Mouse (Mus musculus) liver, embryonic 16.5 days (tissue): Measurements from ENCODE around the gene Elfn1. TPM values are rescaled to one million over a fixed set of nuclear protein-coding genes. Genes with fewer than 3 reads are reported as not detected.

Source experiments
- ATAC-seq: fragments of 200-750 bp; cut with Nextera tagmentation; 2 replicates; pipeline ENCODE4 v1.8.0; 2017; ENCODE audit warnings: low read depth, mild to moderate bottlenecking, moderate number of reproducible peaks, moderate library complexity
- H3K27ac ChIP-seq: fragments of 300-500 bp; sonication (generic); 2 replicates; pipeline ENCODE4 v1.5.1; 2014; ENCODE audit warnings: mild to moderate bottlenecking, low read length
- H3K27me3 ChIP-seq: fragments of 300-500 bp; sonication (generic); 2 replicates; pipeline ENCODE4 v1.6.1; 2014; ENCODE audit warnings: low read depth, low read length, mixed read lengths; ENCODE audit not compliant: control insufficient read depth, insufficient read depth
- H3K36me3 ChIP-seq: fragments of 300-500 bp; sonication (generic); 2 replicates; pipeline ENCODE4 v1.6.1; 2014; ENCODE audit warnings: mild to moderate bottlenecking; ENCODE audit not compliant: control insufficient read depth, insufficient read depth
- H3K4me1 ChIP-seq: fragments of 300-500 bp; sonication (generic); 2 replicates; pipeline ENCODE4 v1.6.1; 2014; ENCODE audit warnings: low read depth, low read length, mixed read lengths; ENCODE audit not compliant: control insufficient read depth
- H3K4me2 ChIP-seq: fragments of 300-500 bp; sonication (generic); 2 replicates; pipeline ENCODE4 v1.6.1; 2014; ENCODE audit warnings: low read depth, low read length, mixed read lengths
- H3K4me3 ChIP-seq: fragments of 300-500 bp; sonication (generic); 2 replicates; pipeline ENCODE4 v1.5.1; 2014; ENCODE audit warnings: low read depth, mild to moderate bottlenecking, low read length
- H3K9ac ChIP-seq: fragments of 300-500 bp; sonication (generic); 2 replicates; pipeline ENCODE4 v1.6.1; 2014; ENCODE audit warnings: low read depth, low read length
- H3K9me3 ChIP-seq: fragments of 300-500 bp; sonication (generic); replicated peaks from 2 replicates; pipeline ENCODE4 v1.6.1; 2016; ENCODE audit warnings: low read length; ENCODE audit not compliant: control insufficient read depth
- WGBS: fragments of 180-500 bp; shearing (Covaris S2); extraction: QIAGEN DNeasy Blood & Tissue Kit; methylation state at CpG from one replicate; pipeline ENCODE4 v1.1.7; 2014; ENCODE audit not compliant: insufficient replicate concordance; 5-methylcytosine and 5-hydroxymethylcytosine counted together
- polyA plus RNA-seq: library from polyadenylated mRNA; unstranded; fragments of >200 nt; fragmentation: Nextera tagmentation; extraction: Ambion mirVana; gene quantifications from 2 replicates; pipeline ENCODE4 v1.2.1, GENCODE M21; 2015

Gene Elfn1
- polyA plus RNA-seq = 0.04 TPM in 1 of 2 replicates, not detected in the other

DNA sequence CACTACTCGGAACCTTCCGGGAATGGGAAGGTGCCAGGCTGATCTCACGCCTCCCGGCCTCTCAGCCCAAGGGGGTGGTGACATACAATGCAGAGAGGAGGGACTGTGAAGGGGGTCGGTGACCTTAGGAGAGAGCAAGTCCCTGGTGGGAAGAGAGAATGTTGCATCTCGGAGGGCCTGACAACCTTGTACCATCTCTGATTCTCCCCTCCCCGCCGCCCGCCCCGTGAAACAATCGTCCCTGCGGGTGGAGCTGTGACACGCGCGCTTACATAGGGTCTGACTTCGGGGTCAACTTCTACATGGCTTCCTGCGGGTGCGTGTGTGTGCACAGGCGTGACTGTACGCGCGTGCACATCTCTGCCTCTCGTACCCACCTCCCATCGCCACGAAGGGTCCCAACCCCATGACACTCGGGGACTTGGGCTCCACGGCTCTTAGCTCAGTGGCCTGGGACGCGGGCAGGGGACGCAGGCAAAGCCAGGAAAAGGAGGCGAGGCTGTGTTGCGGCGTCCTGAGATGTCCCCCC lies at the start of gene Elfn1:
Gene Elfn1 (plus strand): TSS at position 230 of the 529 bp plus-strand sequence.
- H3K9ac ChIP-seq = 0 out of 2 replicates have a peak within 1 kb of the TSS, but pooled peaks have one; percentile 3
- no peaks in the 10 kb centered on the region for H3K9me3 ChIP-seq
- H3K4me2 ChIP-seq = peak within 1 kb of the TSS; percentile 62
- no peak for ATAC-seq
- H3K4me3 ChIP-seq = peak within 1 kb of the TSS; percentile 54
- WGBS = 2% methylated on average over 33 of the region's 33 CpGs
- H3K27me3 ChIP-seq = peaks cover 77% of the 10 kb centered on the region
- no peaks in the 10 kb centered on the region for H3K36me3 ChIP-seq
- H3K4me1 ChIP-seq = peaks cover 3% of the 10 kb centered on the region
- H3K27ac ChIP-seq = no peak within 1 kb of the TSS

DNA sequence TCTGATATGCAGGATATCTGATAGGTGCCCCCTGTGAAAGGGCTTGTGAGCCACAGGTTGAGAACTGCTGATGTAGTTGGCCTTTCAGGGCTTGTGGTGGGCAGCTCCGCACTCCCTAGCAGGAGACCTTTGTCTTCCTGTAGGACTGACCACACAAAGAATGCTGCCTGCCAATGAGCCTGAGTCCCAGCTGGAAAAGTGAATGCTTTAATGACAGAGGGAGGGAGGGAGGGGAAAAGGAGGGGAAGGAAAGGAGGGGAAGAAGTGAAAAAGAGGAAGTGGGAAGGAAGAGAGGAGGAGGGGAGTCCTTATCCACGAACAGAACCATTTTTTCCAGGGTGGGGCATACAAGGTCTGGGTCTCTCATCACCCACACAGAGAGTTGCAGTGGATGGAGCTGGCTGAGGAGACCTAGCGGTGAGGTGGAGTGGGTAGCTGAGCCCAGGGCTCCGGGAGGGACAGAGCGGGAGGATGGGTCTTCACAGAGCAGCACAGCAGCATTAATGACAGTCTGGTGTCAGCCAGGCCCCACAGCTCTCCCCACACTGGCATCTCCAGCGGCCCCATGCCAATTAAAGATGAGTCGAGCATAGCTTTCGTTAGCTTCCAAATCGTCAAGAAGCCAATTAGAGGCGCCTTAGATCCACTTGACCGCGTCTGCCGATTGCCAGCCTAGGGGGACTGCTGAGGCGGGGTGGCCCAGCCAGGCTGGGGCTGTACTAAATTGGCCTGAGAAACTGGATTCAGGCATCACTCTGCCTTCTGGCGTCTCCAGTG lies 47.2 kb upstream of the Elfn1 start:
- Histone ChIP-seq H3K4me1 (no peaks in the 10 kb centered on the region), H3K9me3 (no peaks in the 10 kb centered on the region), H3K4me2 (no peak overlapping the region), H3K36me3 (no peaks in the 10 kb centered on the region), H3K9ac (no peak overlapping the region), H3K27me3 (no peaks in the 10 kb centered on the region), H3K4me3 (no peak overlapping the region), H3K27ac (no peak overlapping the region)
- 48% methylated on average over 15 of the region's 15 CpGs for whole genome bisulfite sequencing
- no peak for ATAC-seq

DNA sequence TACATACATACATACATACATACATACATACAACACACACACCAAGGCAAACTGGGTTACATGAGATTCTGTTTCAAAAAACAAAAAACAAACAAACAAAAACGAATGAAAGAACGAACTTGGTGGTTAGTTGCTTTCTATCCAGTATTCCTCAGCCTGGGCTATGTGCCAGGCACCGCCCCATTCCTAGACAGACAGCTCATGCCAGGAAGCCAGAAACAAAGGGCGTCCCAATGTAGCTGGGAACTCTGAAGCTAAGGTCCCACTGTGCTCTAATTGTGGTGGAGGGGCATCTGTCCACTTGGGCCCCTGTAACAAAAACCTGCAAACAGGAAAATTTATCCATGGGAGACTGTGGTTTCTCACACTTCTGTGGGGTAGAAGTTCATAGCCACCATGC lies 45.0 kb upstream of the Elfn1 start:
- Histone ChIP-seq H3K36me3 (no peaks in the 10 kb centered on the region), H3K27me3 (no peaks in the 10 kb centered on the region), H3K4me2 (no peak overlapping the region), H3K9ac (no peak overlapping the region), H3K4me1 (no peaks in the 10 kb centered on the region), H3K27ac (no peak overlapping the region), H3K9me3 (no peaks in the 10 kb centered on the region), H3K4me3 (no peak overlapping the region)
- no peak for ATAC-seq
- WGBS = 38% methylated on average over 4 of the region's 4 CpGs

DNA sequence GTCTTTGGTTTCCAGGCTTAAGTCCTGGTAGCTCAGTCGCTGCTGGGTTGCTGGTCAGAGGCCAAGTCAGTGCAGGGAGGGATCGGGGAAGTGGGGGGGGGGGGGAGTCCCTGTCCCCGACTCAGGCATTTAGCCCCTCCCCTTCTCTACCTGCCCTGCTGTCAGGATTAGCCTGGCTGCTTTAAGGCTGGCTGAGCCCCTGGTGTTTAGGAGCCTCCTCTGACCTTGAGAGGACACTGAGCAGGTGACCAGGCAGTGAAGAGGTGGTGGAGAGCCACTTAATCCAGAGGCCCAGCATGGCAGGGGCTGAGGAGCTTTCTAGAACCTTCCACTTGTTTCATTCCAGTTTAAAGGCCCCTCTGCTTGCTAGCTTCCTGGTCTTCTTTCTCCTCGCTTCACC lies 36.9 kb upstream of the Elfn1 start:
- Histone ChIP-seq H3K4me1 (no peaks in the 10 kb centered on the region), H3K36me3 (no peaks in the 10 kb centered on the region), H3K27me3 (no peaks in the 10 kb centered on the region), H3K4me3 (no peak overlapping the region), H3K4me2 (no peak overlapping the region), H3K9ac (no peak overlapping the region), H3K27ac (no peak overlapping the region), H3K9me3 (no peaks in the 10 kb centered on the region)
- 7% methylated on average over 3 of the region's 4 CpGs for WGBS
- no peak for ATAC-seq

DNA sequence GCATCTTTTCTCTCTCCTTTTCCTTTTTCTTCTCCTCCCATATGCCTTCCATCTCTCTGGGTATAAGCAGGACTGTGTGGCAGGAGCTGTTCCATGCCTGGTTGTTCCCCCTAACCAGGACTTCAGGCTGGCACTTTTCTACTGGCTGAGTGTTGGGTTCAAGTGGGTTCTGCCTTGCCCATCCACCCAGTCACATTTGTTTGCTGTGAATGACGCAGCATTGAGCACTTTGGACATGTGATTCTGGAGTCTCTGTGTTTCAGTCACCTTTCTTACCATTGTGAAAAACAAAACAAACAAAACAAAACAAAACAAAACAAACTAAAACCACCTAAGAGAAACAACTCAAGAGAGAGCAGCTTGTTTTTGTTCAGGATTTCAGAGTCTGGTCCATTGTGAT lies 36.2 kb upstream of the Elfn1 start:
- Histone ChIP-seq H3K4me3 (no peak overlapping the region), H3K36me3 (no peaks in the 10 kb centered on the region), H3K27me3 (no peaks in the 10 kb centered on the region), H3K9ac (no peak overlapping the region), H3K9me3 (no peaks in the 10 kb centered on the region), H3K4me1 (no peaks in the 10 kb centered on the region), H3K4me2 (no peak overlapping the region), H3K27ac (no peak overlapping the region)
- no peak for ATAC-seq
- 47% methylated on average over 1 of the region's 1 CpGs for WGBS

DNA sequence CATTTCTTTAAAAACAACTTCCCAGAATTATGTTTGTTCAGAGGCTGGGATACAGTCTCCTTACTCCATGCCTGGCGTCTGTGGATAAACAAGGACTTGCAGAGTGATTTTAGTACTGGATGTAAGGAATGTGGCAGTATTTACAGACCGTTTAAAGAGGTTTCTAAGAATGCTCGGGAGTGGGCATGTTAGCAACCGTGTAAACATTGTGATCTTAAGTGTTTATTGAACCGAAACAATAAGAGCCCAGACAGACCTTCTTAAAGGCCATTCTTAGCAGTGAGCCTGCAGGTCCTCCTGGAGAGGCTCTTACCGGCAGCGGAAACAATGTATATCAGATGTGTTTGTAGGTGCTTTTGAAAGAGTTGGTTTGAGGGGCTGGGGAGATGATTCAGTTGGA lies 30.2 kb upstream of the Elfn1 start:
- no peak for ATAC-seq
- no peak overlapping the region for H3K9ac ChIP-seq

DNA sequence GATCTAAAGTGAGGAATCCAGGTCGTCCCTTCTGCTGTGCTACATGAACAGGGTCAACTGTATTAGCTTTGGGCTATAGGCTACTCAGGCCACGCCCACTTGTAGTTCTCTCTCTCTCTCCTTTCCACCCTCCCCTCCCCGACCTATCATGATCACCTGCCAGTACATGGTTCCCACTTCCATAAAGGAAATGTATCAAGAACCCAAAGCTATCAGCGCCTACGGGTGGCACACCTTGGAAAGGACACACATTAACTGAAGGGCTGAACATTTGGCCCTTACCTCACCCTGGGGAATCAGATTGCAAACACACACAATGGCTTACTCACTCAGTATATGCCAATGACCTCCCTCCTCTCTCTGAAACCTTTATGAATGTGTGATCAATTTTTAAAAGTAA lies 28.0 kb upstream of the Elfn1 start:
- no peaks in the 10 kb centered on the region for H3K36me3 ChIP-seq
- H3K27ac ChIP-seq = no peak overlapping the region
- ATAC-seq = no peak
- H3K4me3 ChIP-seq = no peak overlapping the region
- H3K4me2 ChIP-seq = no peak overlapping the region
- H3K9ac ChIP-seq = no peak overlapping the region
- no peaks in the 10 kb centered on the region for H3K27me3 ChIP-seq
- H3K4me1 ChIP-seq = no peaks in the 10 kb centered on the region
- H3K9me3 ChIP-seq = no peaks in the 10 kb centered on the region
- 52% methylated on average over 5 of the region's 5 CpGs for WGBS

More for the DNA sequence above, 30.2 kb upstream of the Elfn1 start:
- no peaks in the 10 kb centered on the region for H3K9me3 ChIP-seq
- H3K36me3 ChIP-seq = no peaks in the 10 kb centered on the region
- no peak overlapping the region for H3K27ac ChIP-seq
- H3K4me3 ChIP-seq = no peak overlapping the region
- 35% methylated on average over 7 of the region's 7 CpGs for WGBS
- no peaks in the 10 kb centered on the region for H3K4me1 ChIP-seq
- no peak overlapping the region for H3K4me2 ChIP-seq
- no peaks in the 10 kb centered on the region for H3K27me3 ChIP-seq

DNA sequence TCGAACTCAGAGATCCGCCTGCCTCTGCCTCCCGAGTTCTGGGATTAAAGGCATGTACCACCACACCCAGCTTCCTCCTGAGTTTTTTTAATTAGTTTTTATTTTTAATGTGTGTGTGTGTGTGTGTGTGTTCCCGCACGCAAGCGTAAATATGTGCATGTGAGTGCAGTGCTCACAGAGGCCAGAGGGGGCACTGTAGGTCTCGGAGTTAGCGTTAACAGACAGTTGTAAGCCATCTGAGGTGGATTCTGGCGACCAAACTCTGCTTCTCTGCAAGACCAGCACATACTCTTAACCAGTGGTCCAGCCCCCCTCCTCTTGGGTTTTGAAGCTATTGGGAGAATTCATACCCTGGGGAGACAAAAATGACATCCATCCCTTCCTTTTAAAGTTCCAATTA lies 26.6 kb upstream of the Elfn1 start:
- H3K27me3 ChIP-seq = no peaks in the 10 kb centered on the region
- H3K4me1 ChIP-seq = no peaks in the 10 kb centered on the region
- no peak overlapping the region for H3K9ac ChIP-seq
- no peak for ATAC-seq
- no peak overlapping the region for H3K4me2 ChIP-seq
- H3K27ac ChIP-seq = no peak overlapping the region
- H3K9me3 ChIP-seq = no peaks in the 10 kb centered on the region
- no peaks in the 10 kb centered on the region for H3K36me3 ChIP-seq
- no peak overlapping the region for H3K4me3 ChIP-seq
- 72% methylated on average over 9 of the region's 9 CpGs for WGBS

DNA sequence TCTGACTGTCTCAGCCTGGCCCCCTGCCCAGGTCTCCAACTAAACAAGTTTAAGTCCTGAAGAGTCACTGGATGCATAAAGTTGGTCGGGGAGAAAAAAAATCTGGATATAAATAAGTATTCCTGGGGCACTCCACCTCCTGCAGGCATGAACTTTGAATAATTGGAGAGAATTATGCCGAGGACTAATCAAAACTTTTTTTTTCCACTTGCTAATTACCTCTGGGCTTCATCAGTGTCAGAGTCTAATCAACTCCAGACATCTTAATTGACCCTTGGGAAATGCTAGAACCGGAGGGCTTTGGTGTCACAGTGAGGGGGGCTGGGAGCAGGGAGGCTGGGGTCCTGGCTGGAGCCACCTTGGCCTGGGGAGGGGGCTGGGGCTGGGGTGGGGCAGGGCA lies 19.1 kb upstream of the Elfn1 start:
- Histone ChIP-seq H3K36me3 (no peaks in the 10 kb centered on the region), H3K27ac (no peak overlapping the region), H3K9ac (no peak overlapping the region), H3K4me3 (no peak overlapping the region), H3K4me1 (no peaks in the 10 kb centered on the region), H3K9me3 (no peaks in the 10 kb centered on the region), H3K4me2 (no peak overlapping the region), H3K27me3 (no peaks in the 10 kb centered on the region; the same call in 1 of the 2 replicates)
- ATAC-seq = no peak
- 24% methylated on average over 3 of the region's 3 CpGs for WGBS
